Mouse (Mus musculus) myocyte (in vitro differentiated cells): ENCODE results near the gene Plagl2.

Experiments
- CEBPB ChIP-seq: IDR thresholded peaks from 2 replicates; pipeline ENCODE4 v1.6.1; 2011; ENCODE audit warnings: mild to moderate bottlenecking, moderate library complexity; ENCODE audit not compliant: poor library complexity, insufficient read depth, severe bottlenecking
- MAX ChIP-seq: IDR thresholded peaks from one replicate; pipeline ENCODE4 v1.6.1; 2011; ENCODE audit warnings: low read depth, mild to moderate bottlenecking, control low read depth
- POLR2A ChIP-seq: IDR thresholded peaks from one replicate; pipeline ENCODE4 v1.6.1; 2011; ENCODE audit warnings: low read depth, mild to moderate bottlenecking, control low read depth, moderate library complexity; ENCODE audit not compliant: insufficient read length
- SRF ChIP-seq: IDR thresholded peaks from one replicate; pipeline ENCODE4 v1.6.1; 2011; ENCODE audit warnings: low read depth; ENCODE audit not compliant: control insufficient read depth, insufficient read length

- TF ChIP-seq MAX: no peak
- no peak for TF ChIP-seq POLR2A
- no peak for TF ChIP-seq CEBPB
- TF ChIP-seq SRF: no peak
These were observed 19.6 kb downstream of the Plagl2 start for GRCm38 (mm10) chr2:153221620-153222019.
